Mouse (Mus musculus): Measurements from ENCODE around the gene Gm14226. TPM values are rescaled to one million over a fixed set of nuclear protein-coding genes. Genes with fewer than 3 reads are reported as not detected.

Gene Gm14226
- polyA plus RNA-seq, 1 experiment from 2014 or later = 0.08 TPM

GRCm38 (mm10) chr2:155075649-155076048 lies 57.6 kb downstream of the Gm14226 start:
- no peak overlapping the region for H3K4me3 ChIP-seq
- ATAC-seq (replicated peaks) = no peak
- no peak overlapping the region for H3K9ac ChIP-seq
- peaks cover 24% of the 10 kb centered on the region for H3K4me1 ChIP-seq
- 83% methylated on average over 6 of the region's 6 CpGs for WGBS
- H3K27me3 ChIP-seq (replicated peaks) = no peaks in the 10 kb centered on the region
- no peak overlapping the region for H3K27ac ChIP-seq
- peak overlapping the region; percentile 85; the same call in 1 of the 2 replicates for H3K4me2 ChIP-seq
- H3K36me3 ChIP-seq (replicated peaks) = no peaks in the 10 kb centered on the region
- no peaks in the 10 kb centered on the region for H3K9me3 ChIP-seq

Other genes with a start within 250 kb of the Gm14226 start
- gene Gm14214, start 248.2 kb upstream of the Gm14226 start, polyA plus RNA-seq (2015; fragmentation: Nextera tagmentation; extraction: Ambion mirVana) = not detected in 2 replicates
- 25.3 and 34.1 TPM in 2 replicates for gene Raly, start 227.2 kb upstream of the Gm14226 start, polyA plus RNA-seq (2015; fragmentation: Nextera tagmentation; extraction: Ambion mirVana)
- 0.86 and 1.5 TPM in 2 replicates for gene a, start 226.9 kb upstream of the Gm14226 start, polyA plus RNA-seq (2015; fragmentation: Nextera tagmentation; extraction: Ambion mirVana)
- gene Eif2s2, start 125.3 kb upstream of the Gm14226 start, polyA plus RNA-seq (2015; fragmentation: Nextera tagmentation; extraction: Ambion mirVana) = 61.7 and 69.0 TPM in 2 replicates
- gene Ahcy, start 56.2 kb downstream of the Gm14226 start, polyA plus RNA-seq (2015; fragmentation: Nextera tagmentation; extraction: Ambion mirVana) = 34.5 and 38.8 TPM in 2 replicates
- 43.2 and 47.9 TPM in 2 replicates for gene Itch, start 115.2 kb downstream of the Gm14226 start, polyA plus RNA-seq (2015; fragmentation: Nextera tagmentation; extraction: Ambion mirVana)
- gene Dynlrb1, start 218.3 kb downstream of the Gm14226 start, polyA plus RNA-seq (2015; fragmentation: Nextera tagmentation; extraction: Ambion mirVana) = 700 and 732 TPM in 2 replicates

Data from midbrain, embryonic 15.5 days (tissue).